Comparison of ENCODE assay signal across 17 mouse cellular contexts in the genomic region with DNA sequence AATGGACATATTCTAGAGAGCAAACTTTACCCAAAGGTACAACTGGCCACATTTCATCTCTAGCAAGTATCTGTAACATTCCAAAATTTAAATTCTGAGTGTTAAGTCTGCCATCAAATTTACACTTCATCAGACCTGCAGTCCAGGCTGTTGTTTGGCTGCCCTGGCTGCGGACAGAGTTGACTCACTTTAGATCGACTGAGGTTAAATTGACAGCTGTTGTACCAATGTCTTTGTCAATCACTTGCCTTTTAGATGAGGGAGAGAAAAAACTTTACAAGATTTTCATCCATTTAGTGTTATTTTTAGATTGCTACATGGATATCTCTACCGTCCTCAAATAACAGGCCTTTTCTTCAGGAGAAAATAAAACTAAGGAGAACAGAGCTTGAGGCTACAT. TPM values are rescaled to one million over a fixed set of nuclear protein-coding genes. Genes with fewer than 3 reads are reported as not detected.
"Had no signal": no experiment of that assay in that cellular context is flagged by ENCODE, and none has a peak within 500 bp of the region (broad histone marks: within the 10 kb centered on the region; RNA-seq: fewer than 3 reads in every experiment).

No protein-coding gene starts in this region.

- DNase-seq: retina, postnatal 1 day; right cerebral cortex, adult 18-20 months; right cerebral cortex, postnatal 14 days; right cerebral cortex, postnatal 25 days; right cerebral cortex, postnatal 4 days; spleen, adult 18-20 months; thymus, adult 18-20 months; thymus, adult 2 months; thymus, postnatal 14 days; thymus, postnatal 25 days; thymus, postnatal 36 days; thymus, postnatal 4 days had no signal

- H3K9me3 ChIP-seq: neural tube, embryonic 13.5 days; neural tube, embryonic 15.5 days; stomach, embryonic 15.5 days had no signal

- H3K27me3 ChIP-seq: neural tube, embryonic 13.5 days; neural tube, embryonic 15.5 days; stomach, embryonic 15.5 days had no signal

- H3K4me1 ChIP-seq: neural tube, embryonic 13.5 days; neural tube, embryonic 15.5 days; stomach, embryonic 15.5 days had no signal

- H3K4me3 ChIP-seq: neural tube, embryonic 13.5 days; neural tube, embryonic 15.5 days; stomach, embryonic 15.5 days had no signal

- H3K4me2 ChIP-seq: neural tube, embryonic 13.5 days; neural tube, embryonic 15.5 days; stomach, embryonic 15.5 days had no signal

- H3K27ac ChIP-seq: neural tube, embryonic 13.5 days; neural tube, embryonic 15.5 days; stomach, embryonic 15.5 days; stomach, postnatal 0 days had no signal

- H3K36me3 ChIP-seq: neural tube, embryonic 13.5 days; neural tube, embryonic 15.5 days; stomach, embryonic 15.5 days had no signal

- H3K9ac ChIP-seq: neural tube, embryonic 13.5 days; neural tube, embryonic 15.5 days; stomach, embryonic 15.5 days had no signal

RNA-seq across cellular contexts. Expression of a gene that starts 24.2 kb away (rescaled TPM):
- total RNA-seq: neutrophil, adult 5-6 weeks had no signal
